Mouse (Mus musculus): Measurements from ENCODE around the gene Slc22a13. TPM values are rescaled to one million over a fixed set of nuclear protein-coding genes. Genes with fewer than 3 reads are reported as not detected.
"Not testable (repeated sequence)": the region's sequence is repeated elsewhere in the genome, so short reads cannot be mapped to it uniquely, and the experiment has no call there.

Slc22a13 gene
- total RNA-seq (2022) = not detected

GRCm38 (mm10) chr9:119208998-119209397 lies at the start of gene Slc22a13:
Slc22a13 (minus strand) TSS chr9:119209098.
- DNase-seq (ENCODE audit: low spot score in 2 of 2) = no peak

- DNase-seq (ENCODE audit: low spot score in 2 of 2) = no peak
Observed at GRCm38 (mm10) chr9:119258128-119258527, 49.2 kb upstream of the Slc22a13 start.

DNA sequence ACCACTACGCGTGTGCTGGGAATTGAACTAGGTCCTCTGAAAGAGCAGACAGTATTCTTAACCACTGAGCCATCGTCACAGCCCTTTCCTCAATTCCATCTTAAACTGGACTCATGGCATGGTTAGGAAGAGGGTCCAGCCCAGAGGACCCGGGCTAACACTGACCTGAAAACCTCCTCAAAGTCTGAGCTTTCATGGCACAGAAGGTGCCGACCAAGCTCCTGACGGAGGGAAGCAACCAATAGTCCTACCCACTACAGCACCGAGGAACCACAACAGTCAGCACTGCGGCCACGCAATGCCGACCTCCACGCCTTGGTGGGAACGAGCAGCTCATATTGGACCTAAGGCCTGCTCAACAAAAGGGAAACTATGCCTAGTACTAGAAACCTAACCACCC lies 47.3 kb upstream of the Slc22a13 start:
- DNase-seq (ENCODE audit: low spot score in 2 of 2) = no peak

DNA sequence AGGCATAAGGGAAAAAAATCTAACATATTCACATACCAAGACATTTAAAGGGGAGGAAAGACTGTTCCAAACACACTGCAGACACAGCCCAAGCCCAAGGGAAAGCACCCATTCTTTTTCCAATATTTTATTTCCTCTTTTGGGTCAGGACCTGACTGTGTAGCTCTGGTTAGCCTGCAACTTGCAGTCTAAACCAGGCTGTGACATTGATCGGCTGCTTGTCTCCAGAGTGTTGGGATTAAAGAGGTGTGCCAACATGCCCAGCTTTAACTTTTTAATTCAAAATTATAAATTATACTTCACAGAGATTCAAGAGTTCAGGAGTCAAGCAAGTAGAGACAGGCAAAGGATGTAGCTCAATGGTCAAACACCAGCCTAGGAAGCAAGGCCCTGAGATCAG lies 46.2 kb upstream of the Slc22a13 start:
- no peak for DNase-seq (ENCODE audit: low spot score in 2 of 2)

DNA sequence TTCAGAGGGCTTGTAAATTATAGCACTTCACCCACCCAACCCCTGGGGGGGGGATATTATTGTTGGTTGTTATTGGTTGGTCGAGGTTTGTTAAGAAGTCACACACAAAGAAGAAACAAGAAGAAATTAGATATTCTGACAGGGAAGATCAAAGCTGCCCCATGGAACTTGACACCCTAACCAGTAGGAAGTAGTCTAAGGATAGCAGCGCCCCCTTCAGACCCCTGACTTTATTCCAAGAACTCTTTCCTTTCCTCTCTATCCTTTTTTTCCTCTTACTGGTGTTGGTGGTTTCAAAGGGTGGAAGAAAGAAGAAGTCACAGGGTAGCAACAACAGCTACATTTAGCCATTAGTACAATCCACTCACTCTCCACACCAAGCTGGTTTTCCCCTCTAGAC lies 45.3 kb upstream of the Slc22a13 start:
- DNase-seq (ENCODE audit: low spot score in 2 of 2) = no peak

GRCm38 (mm10) chr9:119247996-119248395 lies 39.1 kb upstream of the Slc22a13 start:
- no peak for DNase-seq (ENCODE audit: low spot score in 2 of 2)

GRCm38 (mm10) chr9:119246826-119247225 lies 37.9 kb upstream of the Slc22a13 start:
- DNase-seq (ENCODE audit: low spot score in 2 of 2) = no peak

- no peak for DNase-seq (ENCODE audit: low spot score in 2 of 2)
Observed at GRCm38 (mm10) chr9:119243981-119244380, 35.1 kb upstream of the Slc22a13 start.

GRCm38 (mm10) chr9:119241169-119241865 lies 32.4 kb upstream of the Slc22a13 start:
- no peak for DNase-seq (ENCODE audit: low spot score in 2 of 2)

DNA sequence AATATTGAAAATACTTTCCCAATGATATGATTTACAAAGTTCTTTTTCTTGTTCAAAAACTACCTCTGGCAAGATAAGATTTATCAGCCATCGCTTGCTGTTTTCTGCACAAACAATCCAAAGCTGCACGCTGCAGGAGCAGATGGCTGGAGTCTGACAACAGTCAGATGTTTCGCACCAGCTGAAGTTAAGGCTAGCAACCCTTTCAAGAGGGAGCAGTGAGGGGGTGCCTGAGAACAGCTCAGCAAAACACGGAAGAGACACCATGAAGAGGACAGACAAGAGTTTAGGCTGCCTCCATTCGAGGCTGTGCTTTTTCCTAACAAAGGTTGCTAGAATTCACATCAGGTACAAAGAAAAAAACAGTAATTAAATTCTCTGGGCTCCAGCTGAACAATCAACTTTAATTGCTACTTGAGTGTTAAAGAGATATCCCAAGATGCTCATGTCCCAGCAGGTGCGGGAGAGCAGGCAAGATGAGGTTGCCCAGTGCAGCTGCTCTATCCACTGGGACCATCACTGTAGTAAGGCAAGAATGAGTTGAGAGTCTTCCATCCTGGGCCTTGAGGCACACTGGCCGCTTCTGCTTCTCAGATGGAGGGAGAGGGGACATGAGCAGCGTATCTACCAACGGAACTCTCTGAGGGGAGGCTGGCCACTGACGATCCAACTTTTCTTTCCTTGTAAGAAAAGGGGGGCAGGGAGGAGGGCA lies 31.5 kb upstream of the Slc22a13 start:
- peak; percentile 25 to 45 for DNase-seq (ENCODE audit: low spot score in 2 of 2)

DNA sequence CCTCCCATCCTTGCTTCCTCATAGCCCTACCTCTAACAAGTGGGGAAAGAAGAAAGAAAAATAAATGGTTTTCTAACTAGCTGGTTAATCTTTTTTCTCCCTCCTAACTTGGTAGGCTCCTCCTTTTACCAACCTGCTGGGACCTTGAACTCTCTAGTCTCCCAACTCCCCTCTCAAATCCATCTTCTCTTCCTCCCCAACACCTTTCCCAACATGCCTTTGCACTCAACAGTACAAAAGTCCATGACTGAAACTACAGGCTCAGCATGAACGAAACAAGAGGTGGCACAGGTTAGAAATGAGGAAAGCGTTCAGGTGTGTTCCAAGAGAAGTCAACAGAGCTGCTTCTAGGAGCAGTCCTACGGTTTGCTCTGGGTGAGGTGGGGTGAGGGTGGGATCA lies 30.4 kb upstream of the Slc22a13 start:
- no peak for DNase-seq (ENCODE audit: low spot score in 2 of 2)

DNA sequence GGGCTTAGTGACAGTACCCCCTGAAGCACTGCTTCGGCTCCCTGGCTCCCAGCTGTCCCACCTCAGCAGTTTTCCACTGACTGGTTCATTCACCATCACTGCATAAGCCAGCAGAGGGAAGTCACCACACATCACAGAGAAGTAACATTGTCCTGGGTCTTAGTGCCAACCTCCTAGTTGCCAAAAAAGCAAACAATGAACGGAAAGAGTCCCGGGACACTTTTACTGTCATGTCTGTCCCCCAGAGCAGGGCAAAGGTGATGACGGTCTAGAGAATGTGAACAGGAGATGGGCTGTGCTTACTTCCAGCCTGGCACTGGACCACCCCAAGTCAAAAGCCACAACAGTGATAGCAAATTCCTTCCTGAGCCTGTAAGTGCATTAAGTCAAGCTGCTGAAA lies 29.9 kb upstream of the Slc22a13 start:
- DNase-seq (ENCODE audit: low spot score in 2 of 2) = no peak

DNA sequence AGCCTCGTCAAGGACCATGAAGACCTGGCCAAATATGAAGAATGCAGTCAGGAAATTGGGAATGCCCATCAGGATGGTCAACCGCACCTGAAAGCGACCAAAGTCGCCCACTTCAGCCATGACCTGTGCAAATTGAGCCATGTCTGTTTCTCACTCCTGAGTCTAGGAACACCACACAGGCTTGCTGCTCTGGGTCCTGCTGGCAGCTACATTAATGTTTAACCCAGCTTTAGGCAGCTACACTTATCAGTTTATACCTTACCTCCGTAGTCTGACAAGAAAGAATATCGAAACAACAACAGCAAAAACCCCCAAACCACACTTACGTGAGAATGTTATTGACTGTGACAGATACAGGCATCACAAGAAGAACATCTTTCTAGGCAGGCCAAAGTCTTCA lies 22.7 kb upstream of the Slc22a13 start:
- no peak for DNase-seq (ENCODE audit: low spot score in 2 of 2)

- no peak for DNase-seq (ENCODE audit: low spot score in 2 of 2)
Observed at GRCm38 (mm10) chr9:119230829-119231228, 21.9 kb upstream of the Slc22a13 start.

- no peak for DNase-seq (ENCODE audit: low spot score in 2 of 2)
Observed at GRCm38 (mm10) chr9:119220249-119220648, 11.4 kb upstream of the Slc22a13 start.

- DNase-seq (ENCODE audit: low spot score in 2 of 2) = no peak
Observed at GRCm38 (mm10) chr9:119219667-119220066, 10.8 kb upstream of the Slc22a13 start.

GRCm38 (mm10) chr9:119215341-119215740 lies 6.4 kb upstream of the Slc22a13 start:
- not testable (repeated sequence) for DNase-seq (ENCODE audit: low spot score in 2 of 2)

DNA sequence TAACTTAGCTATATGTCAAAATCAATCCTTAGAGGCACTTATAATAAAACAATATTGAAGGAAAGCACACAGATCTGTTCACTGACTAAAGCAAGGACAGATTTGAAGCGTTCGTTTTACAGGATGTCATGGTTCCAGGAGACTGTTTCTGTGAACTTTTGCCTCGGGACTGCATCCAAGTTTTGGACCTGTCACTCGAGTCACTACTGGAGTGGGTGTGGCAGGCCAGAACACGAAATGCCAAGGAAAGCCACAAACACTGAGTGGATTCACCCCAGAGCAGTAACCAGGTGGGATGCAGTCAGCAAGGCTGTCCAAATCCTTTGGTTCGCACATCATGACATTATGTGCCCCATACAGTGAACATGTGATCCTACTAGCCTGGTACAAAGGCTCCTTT lies 5.7 kb upstream of the Slc22a13 start:
- DNase-seq (ENCODE audit: low spot score in 2 of 2) = no peak

DNA sequence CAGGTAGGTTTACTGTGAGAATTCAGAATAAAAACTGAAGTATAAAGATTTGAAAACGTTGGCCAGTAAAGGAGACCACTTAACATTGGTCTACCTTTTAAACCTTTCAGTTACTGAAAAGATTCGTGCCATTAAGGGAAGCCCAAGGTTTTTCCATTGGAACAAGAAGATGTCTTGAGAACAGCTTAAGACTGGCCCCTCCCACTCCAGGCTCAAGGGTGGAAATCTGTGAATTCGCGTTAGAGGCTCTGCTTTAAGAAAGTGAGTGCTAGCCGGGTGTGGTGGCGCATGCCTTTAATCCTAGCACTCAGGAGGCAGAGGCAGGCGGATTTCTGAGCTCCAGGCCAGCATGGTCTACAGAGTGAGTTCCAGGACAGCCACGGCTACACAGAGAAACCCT lies 4.1 kb upstream of the Slc22a13 start:
- DNase-seq (ENCODE audit: low spot score in 2 of 2) = no peak

DNA sequence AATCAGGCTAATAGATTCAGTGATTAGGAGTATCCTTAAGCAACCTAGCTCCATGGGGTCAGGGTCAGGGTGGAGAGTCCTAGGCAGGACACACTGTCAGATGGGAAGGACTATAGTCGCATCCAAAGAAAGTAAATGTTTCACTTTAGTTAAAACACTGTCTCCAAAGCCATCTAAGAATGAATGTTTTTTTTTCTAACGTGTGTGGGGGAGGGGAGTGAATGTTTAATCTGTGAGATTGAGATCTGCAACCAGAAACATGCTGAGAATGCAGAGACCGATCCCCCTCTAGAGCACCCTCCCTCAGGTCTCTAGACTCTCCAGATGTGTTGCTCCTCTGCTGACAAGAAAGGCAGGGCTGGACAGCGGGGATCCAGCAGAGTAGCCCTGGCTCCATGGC lies 1.8 kb downstream of the Slc22a13 start:
- DNase-seq (ENCODE audit: low spot score in 2 of 2) = no peak

GRCm38 (mm10) chr9:119206666-119207065 lies 2.2 kb downstream of the Slc22a13 start:
- no peak for DNase-seq (ENCODE audit: low spot score in 2 of 2)

DNA sequence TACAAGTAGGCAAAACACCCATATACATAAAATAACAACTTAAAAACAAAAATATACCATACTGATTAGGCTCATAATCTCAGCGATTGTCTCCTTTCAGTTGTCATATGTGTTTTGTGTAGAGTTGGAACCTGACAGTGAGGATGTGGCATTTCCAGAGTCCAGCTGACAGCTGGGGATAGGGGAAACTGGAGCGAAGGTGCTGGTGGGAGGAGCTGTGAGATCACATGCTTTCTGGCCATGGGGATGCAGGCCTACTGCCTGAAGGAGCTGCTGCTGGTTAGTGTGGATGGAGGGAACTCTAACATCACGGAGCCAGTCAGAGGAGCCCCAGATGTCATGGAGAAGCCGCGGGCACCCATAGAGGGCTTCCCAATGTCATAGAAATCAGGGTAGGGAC lies 3.1 kb downstream of the Slc22a13 start:
- no peak for DNase-seq (ENCODE audit: low spot score in 2 of 2)

- no peak for DNase-seq (ENCODE audit: low spot score in 2 of 2)
Observed at GRCm38 (mm10) chr9:119203617-119204016, 5.3 kb downstream of the Slc22a13 start.

Data from layer of hippocampus, adult 8-10 months (tissue).